Mouse (Mus musculus): ENCODE measurements around the gene Spg11. TPM values are rescaled to one million over a fixed set of nuclear protein-coding genes. Genes with fewer than 3 reads are reported as not detected.
"Not testable (repeated sequence)": the region's sequence is repeated elsewhere in the genome, so short reads cannot be mapped to it uniquely, and the experiment has no call there.

Spg11 gene
- total RNA-seq, 2 experiments from 2014 or later: 9.8 to 11.7 TPM

DNA sequence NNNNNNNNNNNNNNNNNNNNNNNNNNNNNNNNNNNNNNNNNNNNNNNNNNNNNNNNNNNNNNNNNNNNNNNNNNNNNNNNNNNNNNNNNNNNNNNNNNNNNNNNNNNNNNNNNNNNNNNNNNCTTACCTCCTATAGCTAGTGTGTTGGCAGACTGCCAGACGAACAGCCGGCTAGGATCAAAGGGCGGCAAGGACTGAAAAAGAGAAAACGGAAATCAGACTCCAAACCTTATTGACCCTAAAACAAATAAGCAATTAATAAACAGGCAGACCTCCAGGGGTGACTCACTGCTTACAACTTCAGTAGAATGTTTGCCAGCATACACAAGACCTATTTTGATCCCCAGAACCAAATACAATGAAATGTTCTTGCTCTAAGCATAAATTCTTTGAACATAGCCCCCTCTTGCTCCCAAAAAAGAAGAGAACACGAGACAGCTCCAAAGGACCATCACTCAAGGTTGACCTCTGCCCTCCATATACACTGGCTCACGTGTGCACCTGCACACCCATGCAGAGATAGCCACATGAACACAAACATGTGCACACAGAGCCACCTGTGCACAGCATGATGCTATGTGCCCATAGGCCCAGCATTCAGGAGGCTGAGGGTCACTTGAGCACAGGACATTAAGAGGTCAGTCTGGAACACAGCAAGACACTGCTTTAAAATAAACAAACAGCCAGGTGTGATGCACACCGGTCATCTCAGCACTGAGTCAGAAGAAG is 36.3 kb downstream of the Spg11 start:
- ATAC-seq (replicated peaks; ENCODE audit: low FRiP score, low TSS enrichment, poor library complexity, severe bottlenecking): no peak

DNA sequence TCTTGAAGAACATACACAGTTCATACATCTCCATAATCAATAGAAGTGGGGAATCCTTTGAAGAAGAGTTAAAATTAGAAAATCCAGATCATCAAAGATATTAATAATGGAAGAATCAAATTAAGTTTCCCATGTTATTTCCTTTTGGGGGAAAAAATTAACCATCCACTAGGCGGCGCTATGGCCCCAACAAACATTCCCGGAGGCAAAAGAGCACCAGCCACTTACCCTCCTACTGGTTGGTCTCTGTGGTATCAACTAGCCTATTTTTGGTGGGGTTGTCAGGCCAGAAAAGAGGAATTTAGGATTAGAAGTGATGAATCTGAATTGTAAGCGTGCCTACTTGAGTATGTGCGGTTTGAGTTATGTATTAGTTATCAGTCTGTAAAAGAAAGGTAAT is 48.3 kb downstream of the Spg11 start:
- ATAC-seq (replicated peaks; ENCODE audit: low FRiP score, low TSS enrichment, poor library complexity, severe bottlenecking): peak; percentile 61

DNA sequence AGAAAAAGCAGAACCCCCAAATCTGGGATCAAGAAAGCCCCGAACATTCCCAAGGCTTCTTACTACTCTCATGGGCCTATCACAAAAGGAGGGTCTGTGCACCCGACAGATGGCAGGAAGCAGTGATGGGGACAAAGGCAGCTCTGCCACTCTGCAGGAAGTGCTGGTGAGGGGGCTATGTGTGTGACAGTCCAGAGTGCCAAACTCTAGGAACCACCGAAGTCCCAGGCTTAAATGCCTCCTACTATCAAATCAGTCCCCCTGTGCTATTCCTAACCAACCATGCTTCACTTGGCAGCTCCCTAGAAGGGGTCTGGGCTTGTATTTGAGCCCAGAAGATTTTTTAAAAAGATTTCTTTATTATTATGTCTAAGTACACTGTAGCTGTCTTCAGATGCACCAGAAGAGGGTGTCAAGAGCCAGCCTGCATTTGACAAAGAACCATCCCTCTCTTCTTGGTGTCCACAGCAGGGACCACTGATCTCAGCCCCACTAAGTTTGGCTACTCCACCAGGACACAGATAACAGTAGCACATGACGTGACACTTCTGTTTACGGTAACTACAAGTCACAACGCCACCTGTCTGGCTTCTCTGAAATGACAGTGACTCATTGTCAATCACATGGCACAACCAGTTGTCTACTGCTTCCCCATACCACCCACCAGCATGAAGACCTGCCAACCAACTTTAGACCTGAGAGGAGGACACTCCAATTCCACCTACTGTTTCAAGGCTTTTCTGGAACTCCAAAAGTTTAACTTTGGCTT is 48.9 kb downstream of the Spg11 start:
- peak; percentile 60 for ATAC-seq (replicated peaks; ENCODE audit: low FRiP score, low TSS enrichment, poor library complexity, severe bottlenecking)

DNA sequence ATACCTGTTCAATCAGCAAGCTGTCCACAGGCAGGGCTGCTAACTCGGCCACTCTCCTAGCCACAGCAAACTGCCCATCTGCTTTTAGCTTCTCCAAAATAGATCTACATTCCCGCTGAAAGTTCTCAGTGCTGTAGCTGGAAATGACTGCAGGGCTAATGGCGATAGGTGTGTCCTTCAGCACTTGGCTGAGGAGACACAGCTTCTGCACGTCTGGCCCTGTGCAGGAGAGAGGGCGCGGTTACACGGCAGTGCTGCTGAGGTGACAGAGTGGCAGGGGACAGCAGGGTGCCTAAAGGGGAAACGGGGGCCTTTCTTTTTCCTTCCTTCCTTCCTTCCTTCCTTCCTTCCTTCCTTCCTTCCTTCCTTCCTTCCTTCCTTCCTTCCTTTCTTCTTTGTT is 51.9 kb downstream of the Spg11 start:
- no peak for ATAC-seq (replicated peaks; ENCODE audit: low FRiP score, low TSS enrichment, poor library complexity, severe bottlenecking)

DNA sequence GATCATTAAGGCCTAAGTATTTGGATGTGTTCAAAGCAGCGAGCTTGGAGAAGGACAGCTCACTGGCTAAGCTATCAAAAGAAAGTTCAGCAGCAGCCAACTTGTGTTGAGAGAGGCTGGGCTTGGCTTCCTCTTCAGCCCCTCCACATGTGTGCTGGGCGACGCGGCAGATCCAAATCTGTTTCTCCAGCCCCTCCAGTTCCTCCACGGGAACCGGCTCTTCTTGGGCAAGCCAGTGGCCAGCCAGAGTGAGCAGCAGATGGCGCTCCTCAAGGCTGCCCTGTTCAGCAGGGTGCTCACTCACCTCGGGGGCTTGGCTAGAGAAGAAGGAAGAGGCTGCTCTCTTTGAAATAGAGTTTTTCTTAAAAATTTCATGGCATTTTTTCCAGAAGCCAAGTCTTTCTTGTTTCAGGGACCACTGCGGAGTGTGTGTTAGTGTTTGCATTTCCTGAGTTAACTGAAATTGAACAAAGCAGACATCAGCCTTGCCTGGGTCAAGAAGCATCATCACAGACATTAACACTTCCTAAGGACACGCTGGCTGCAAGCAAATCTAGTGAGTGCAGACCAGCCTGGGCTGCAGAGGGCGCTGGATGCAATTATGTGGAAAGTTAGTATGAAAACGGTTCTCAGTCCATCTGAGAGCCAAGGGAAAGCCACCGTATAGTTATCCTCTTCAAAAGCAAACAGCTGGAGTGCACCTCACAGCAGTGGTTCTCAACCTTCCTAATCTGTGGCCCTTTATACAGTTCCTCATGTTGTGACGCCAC is 52.8 kb downstream of the Spg11 start:
- ATAC-seq (replicated peaks; ENCODE audit: low FRiP score, low TSS enrichment, poor library complexity, severe bottlenecking): peak; percentile 29; the same call in 1 of the 2 replicates

DNA sequence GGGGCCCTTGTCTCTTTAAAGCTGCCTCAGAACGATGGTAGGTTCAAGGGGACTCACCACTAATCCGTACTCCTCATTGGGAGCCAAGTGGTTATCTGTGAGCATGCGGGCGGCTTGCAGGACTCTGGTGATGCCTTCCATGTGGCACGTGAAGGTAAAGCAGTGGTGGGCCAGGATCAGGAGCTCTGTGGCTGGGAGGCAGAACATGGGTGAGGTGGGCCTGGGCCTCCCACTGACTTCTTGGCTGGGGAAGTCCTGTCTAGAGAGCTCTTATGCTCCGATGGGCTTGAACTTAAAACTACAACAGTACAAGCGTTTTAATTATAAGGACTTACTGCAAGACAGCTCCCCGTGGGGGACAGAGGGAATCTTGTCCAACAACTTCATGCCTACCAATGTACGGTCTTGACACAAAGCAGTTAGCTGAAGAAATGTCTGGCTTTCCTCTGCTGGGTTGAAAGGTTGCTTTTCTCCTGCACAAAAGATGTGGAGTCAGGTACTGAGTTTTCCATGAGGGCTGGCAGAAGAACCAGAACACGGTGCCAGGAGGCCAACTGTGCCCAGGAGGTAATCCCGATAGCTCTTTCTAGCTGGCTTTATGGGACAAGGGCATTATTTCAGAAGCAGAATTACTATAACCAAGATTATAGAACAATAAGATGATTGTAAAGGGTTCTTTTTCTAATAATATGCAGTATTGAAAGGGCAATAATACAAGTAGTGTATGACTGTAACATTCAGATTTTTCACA is 58.6 kb downstream of the Spg11 start:
- ATAC-seq (replicated peaks; ENCODE audit: low FRiP score, low TSS enrichment, poor library complexity, severe bottlenecking): no peak

DNA sequence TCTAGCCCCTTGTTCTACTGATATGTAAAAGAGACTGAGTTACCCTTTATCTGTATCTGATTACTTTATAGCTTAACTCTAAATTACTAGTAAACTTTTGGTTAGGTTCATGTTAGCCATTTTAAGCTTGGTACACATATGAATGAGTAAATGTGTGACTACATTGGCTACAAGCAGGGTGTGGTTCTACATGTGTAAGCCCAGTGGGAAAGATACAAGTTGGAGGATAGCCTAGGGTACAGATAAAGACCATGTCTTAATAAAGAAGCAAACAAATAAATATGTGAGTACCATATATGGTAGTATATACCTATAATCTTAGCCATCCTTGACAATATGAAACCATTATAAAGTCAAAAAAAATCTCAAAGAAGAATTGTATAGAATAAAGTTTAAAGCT is 74.3 kb downstream of the Spg11 start:
- ATAC-seq (replicated peaks; ENCODE audit: low FRiP score, low TSS enrichment, poor library complexity, severe bottlenecking): peak; percentile 22; the same call in 1 of the 2 replicates

DNA sequence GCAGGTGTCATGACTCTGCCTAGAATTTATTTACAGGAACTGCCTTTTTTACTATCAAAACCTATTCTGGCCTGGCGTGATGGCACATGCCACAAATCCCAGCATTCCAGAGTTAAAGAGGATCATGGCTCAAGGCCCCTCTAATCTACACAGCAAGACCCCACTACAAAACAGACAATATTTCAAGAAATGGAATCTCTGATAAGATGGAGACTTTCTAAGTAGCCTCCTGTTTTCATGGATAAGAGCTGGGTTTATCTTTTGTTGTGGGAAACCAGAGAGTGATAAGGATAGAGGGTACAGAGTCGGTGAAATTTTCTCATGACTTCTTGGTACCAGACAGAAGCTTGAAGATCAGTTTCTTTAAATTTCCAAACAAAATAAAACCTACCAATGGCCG is 82.1 kb downstream of the Spg11 start:
- peak; percentile 68 for ATAC-seq (replicated peaks; ENCODE audit: low FRiP score, low TSS enrichment, poor library complexity, severe bottlenecking)

DNA sequence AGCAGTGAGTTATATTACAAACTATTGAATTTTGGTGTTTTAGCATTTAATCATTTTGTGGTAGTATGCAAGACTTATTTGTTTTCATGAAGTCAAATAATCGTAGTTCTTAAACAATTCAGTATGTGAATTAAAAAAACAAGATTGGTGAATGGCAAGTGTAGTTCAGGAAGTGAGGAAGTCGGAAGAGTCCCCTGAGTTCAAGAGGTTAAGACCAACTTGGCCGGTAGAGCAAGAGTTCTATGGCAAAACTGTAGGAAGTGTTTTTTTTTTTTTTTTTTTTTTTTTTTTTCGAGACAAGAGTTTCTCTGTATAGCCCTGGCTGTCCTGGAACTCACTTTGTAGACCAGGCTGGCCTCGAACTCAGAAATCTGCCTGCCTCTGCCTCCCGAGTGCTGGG is 86.2 kb downstream of the Spg11 start:
- ATAC-seq (replicated peaks; ENCODE audit: low FRiP score, low TSS enrichment, poor library complexity, severe bottlenecking): no peak

DNA sequence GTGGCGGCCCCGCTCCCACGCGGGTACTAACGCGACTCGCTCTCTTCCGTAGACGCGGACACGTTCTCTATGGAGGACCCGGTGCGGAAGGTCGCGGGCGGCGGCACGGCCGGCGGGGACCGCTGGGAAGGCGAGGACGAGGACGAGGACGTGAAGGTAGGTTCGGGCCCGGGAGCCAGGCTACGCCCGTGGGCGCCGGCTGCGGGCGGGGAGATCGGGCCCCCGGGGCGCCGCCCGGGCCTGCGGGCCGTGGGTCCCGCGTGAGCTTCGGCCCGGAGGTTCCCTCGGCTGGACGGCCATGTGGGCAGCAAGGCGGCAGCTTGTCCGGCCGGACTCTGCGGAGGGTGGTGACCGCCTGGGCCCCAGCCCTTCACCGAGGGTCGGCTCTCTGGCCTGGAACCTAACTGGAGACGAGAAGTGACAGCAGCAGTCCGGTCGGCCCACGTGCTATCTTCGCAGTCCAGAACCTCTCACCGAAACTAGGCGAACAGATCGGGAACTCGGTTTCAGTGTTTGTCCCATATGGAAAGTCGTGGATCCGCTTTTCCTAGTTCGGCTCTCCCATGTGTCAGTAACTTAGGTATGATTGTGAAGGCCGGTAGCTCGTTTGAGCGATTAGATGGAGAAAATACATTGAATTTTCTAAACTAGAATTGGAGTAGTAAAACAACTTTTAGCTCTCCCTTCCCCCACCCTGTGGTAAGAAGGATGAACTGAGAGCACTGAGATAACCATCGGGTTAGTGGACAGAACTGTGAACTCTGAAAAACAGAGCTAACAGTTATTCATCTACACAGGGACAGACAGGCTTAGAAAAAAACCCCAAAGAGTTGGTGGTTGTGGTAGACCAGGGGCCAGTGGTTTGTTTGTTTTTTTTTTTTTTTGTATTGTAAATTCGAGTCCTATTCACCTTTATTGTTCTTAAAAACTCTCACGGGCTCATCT is 89.2 kb downstream of the Spg11 start:
- peak; percentile 36; the same call in 1 of the 2 replicates for ATAC-seq (replicated peaks; ENCODE audit: low FRiP score, low TSS enrichment, poor library complexity, severe bottlenecking)

DNA sequence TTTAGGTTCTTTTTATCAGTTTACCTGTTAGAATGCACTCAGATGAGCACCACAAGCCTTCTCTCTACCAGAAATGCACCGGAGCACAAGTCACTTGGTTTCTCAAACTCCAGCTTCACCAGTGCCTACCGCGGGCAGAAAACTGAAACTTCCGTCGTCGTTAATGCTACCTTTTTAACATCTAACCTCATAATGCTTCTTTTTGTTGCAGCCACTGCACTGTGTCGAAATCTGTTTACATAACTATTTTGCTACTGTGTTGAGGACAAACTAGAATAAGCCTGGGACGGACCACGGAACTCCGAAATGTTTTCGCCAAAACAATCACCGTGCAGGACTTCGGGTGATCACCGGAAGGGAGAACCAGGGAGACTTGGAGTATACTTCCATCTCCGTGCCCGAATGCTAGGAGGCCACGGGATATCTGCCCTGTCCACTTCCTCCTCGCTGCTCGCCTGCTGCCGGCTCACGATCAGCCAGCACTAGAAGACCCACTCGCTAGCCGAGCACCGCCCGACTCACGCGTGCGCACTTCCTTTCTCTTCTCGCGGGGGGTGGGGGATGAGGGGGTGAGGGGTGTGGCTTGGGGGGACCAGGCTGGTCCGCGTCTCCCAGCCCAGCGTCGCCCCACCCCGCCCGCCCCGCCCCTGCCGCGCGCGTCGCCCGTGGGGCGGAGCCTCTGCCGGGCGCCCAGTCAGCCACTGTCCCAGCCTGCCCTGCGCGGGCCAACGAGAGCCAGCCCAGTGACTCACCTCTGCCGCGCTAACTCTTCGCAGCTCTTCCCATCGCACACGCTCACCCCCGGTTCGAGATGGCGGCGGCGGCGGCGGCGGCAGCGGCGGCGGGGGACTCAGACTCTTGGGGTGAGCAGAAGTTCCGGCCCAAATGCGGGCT is 90.1 kb downstream of the Spg11 start, which contains the start of gene Eif3j1:
Gene Eif3j1 (plus strand): TSS at position 685 of the 894 bp plus-strand sequence.
- peak; percentile 95 for ATAC-seq (replicated peaks; ENCODE audit: low FRiP score, low TSS enrichment, poor library complexity, severe bottlenecking)

DNA sequence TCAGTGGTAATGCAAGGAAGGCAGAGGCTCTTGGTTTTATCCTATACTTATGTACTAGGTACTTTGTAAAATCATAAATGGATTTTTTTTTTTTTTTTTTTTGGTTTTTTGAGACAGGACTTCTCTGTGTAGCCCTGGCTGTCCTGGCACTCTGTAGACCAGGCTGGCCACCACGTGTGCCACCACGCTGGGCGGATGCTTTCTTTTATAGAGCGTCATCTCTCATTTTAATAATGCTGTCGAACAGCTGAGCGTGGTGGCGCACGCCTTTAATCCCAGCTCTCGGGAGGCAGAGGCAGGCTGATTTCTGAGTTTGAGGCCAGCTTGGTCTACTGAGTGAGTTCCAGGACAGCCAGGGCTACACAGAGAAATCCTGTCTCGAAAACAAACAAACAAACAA is 91.1 kb downstream of the Spg11 start:
- ATAC-seq (replicated peaks; ENCODE audit: low FRiP score, low TSS enrichment, poor library complexity, severe bottlenecking): not testable (repeated sequence)

DNA sequence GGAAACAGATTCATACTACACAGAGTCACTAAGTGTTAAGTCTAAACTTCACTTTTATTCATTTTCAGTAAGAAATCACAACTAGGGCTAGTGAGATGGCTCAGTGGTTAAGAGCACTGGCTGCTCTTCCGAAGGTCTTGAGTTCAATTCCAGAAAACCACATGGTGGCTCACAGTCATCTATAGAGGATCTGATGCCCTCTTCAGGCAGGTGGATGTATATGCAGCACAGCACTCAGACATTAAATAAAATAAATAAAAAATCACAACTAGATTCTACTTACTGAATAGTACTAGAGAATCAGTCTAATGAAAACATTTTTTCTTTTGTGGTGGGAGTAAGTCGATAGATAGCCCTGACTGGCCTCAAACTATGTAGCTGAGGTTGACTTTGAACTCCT is 95.9 kb downstream of the Spg11 start:
- ATAC-seq (replicated peaks; ENCODE audit: low FRiP score, low TSS enrichment, poor library complexity, severe bottlenecking): peak; percentile 43; the same call in 1 of the 2 replicates

DNA sequence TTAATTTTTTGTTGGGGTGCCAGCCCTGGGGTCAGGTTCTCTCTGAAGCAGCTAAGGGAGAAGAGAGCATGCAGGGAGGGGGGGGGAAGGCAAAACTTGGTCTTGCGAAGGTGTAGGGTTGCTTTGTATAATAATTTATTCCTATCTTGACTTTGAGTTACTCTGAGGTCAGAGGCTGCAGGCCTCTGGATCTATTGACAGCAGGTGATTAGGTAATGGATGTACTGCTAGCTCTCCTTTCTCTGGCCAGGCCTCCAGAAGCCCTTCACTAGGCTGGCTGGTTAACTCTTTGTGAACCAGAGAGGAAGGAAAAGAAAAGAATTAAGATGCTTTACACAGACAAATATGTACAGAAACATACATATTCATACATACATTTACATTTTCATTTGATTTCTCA is 99.5 kb downstream of the Spg11 start:
- ATAC-seq (replicated peaks; ENCODE audit: low FRiP score, low TSS enrichment, poor library complexity, severe bottlenecking): no peak

DNA sequence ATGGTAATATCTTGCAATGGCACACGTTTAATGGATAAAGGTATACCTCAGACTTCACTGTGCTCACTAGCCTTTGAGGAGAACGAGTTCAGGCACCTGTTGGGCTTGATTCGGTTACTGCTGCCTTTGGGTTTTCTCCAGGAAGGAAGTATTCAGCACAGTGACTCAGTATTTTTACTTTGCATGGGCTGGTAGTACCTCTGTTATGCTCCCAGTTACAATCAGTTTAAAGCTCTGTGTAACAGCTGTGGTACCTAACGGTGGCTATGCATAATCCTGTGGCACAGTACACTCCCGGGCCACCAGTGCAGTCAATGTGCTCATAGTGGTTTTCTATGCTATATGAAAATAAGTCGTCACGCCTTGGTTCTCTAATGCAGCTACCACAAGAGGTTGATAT is 106.7 kb downstream of the Spg11 start:
- ATAC-seq (replicated peaks; ENCODE audit: low FRiP score, low TSS enrichment, poor library complexity, severe bottlenecking): peak; percentile 77

DNA sequence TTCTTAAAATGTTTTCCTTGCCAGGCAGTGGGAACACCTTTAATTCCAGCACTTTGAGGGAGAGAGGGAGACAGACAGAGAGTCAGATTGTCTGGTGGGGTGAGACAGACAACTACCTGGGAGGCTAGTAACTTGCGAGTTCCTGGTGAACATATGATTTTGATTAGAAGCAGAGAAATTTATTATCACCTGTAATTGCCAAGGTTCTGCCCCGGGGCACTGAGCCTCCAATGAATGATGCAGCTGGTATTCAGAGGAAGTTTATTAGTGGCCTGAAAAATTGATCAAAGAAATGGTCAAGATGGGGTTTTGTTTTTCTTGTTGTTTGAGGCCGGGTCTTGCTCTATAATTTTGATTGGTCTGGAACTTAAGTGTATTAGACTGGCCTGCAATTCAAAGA is 109.4 kb downstream of the Spg11 start:
- ATAC-seq (replicated peaks; ENCODE audit: low FRiP score, low TSS enrichment, poor library complexity, severe bottlenecking): no peak

Measured in megakaryocyte-erythroid progenitor cell, adult 5-6 weeks (primary cell).